Mouse (Mus musculus) embryonic facial prominence, embryonic 11.5 days (tissue): ENCODE results near the gene Zfp609. TPM values are rescaled to one million over a fixed set of nuclear protein-coding genes. Genes with fewer than 3 reads are reported as not detected.

Experiments
- ATAC-seq: fragments of 200-750 bp; cut with Nextera tagmentation; replicated peaks from 2 replicates; pipeline ENCODE4 v1.8.0; 2017; ENCODE audit warnings: low read depth; ENCODE audit not compliant: insufficient number of reproducible peaks, low FRiP score, low TSS enrichment
- DNase-seq: peaks from one replicate; pipeline ENCODE4 v3.0.0-alpha.2; 2015; ENCODE audit warnings: low spot score
- H3K27ac ChIP-seq: fragments of 300-500 bp; sonication (generic); replicated peaks from 2 replicates; pipeline ENCODE4 v1.5.1; 2014; ENCODE audit warnings: mild to moderate bottlenecking, low read depth, low read length, control low read depth
- H3K27me3 ChIP-seq: fragments of 300-500 bp; sonication (generic); 2 replicates; pipeline ENCODE4 v1.6.1; 2014; ENCODE audit warnings: mild to moderate bottlenecking, low read length, moderate library complexity, mixed read lengths; ENCODE audit not compliant: control insufficient read depth, insufficient read depth
- H3K36me3 ChIP-seq: fragments of 300-500 bp; sonication (generic); replicated peaks from 2 replicates; pipeline ENCODE4 v1.6.1; 2014; ENCODE audit warnings: low read depth, mild to moderate bottlenecking, low read length, moderate library complexity, mixed read lengths; ENCODE audit not compliant: control insufficient read depth, insufficient read depth
- H3K4me1 ChIP-seq: fragments of 300-500 bp; sonication (generic); 2 replicates; pipeline ENCODE4 v1.6.1; 2014; ENCODE audit warnings: low read length, mixed read lengths; ENCODE audit not compliant: control insufficient read depth, insufficient read depth
- H3K4me2 ChIP-seq: fragments of 300-500 bp; sonication (generic); 2 replicates; pipeline ENCODE4 v1.6.1; 2014; ENCODE audit warnings: low read depth, mild to moderate bottlenecking, control low read depth, low read length, moderate library complexity
- H3K4me3 ChIP-seq: fragments of 300-500 bp; sonication (generic); 2 replicates; pipeline ENCODE4 v1.5.1; 2014; ENCODE audit warnings: low read depth, low read length, control low read depth
- H3K9ac ChIP-seq: fragments of 300-500 bp; sonication (generic); replicated peaks from 2 replicates; pipeline ENCODE4 v1.6.1; 2014; ENCODE audit warnings: mild to moderate bottlenecking, control low read depth, low read length
- H3K9me3 ChIP-seq: fragments of 300-500 bp; sonication (generic); replicated peaks from 2 replicates; pipeline ENCODE4 v1.6.1; 2016; ENCODE audit warnings: mild to moderate bottlenecking, low read length, inconsistent platforms, mixed read lengths; ENCODE audit not compliant: control insufficient read depth
- WGBS: fragments of 180-500 bp; shearing (Covaris S2); extraction: QIAGEN DNeasy Blood & Tissue Kit; methylation state at CpG from one replicate; pipeline ENCODE4 v1.1.7; 2014; 5-methylcytosine and 5-hydroxymethylcytosine counted together
- polyA plus RNA-seq: library from polyadenylated mRNA; unstranded; fragments of >200 nt; fragmentation: Nextera tagmentation; extraction: Ambion mirVana; gene quantifications from 2 replicates; pipeline ENCODE4 v1.2.1, GENCODE M21; 2014

Zfp609 gene
- polyA plus RNA-seq, 1 experiment from 2014 or later: 5.4 TPM

GRCm38 (mm10) chr9:65807818-65808217 lies 19.5 kb downstream of the Zfp609 start:
- Histone ChIP-seq H3K4me3 (no peak overlapping the region), H3K9me3 (no peaks in the 10 kb centered on the region), H3K27ac (no peak overlapping the region), H3K4me1 (no peaks in the 10 kb centered on the region), H3K4me2 (no peak overlapping the region), H3K9ac (no peak overlapping the region), H3K27me3 (no peaks in the 10 kb centered on the region), H3K36me3 (no peaks in the 10 kb centered on the region)
- no peak for ATAC-seq
- WGBS: 64% methylated on average over 1 of the region's 1 CpGs
- DNase-seq: no peak

DNA sequence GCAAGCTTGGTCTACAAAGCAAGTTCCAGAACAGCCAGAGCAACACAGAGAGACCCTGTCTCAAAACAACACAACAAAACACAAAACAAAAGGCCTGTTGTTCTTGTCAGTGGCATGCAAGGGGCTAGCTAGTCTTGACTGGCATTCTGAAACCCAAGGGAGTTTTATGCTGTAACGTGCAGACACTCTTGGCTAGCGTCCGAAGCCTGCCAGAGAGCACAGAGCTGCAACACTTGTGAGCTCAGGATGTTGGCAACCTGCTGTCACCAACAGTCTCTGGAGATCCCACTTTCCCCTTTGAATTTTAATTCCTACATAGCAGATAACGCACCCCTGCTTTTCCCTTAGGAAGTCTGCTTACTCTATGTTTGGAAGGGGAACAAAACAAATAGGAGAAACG lies 20.1 kb downstream of the Zfp609 start:
- H3K36me3 ChIP-seq: no peaks in the 10 kb centered on the region
- no peak overlapping the region for H3K4me3 ChIP-seq
- H3K9ac ChIP-seq: no peak overlapping the region
- no peak overlapping the region for H3K4me2 ChIP-seq
- ATAC-seq (no peak), DNase-seq (no peak)
- H3K9me3 ChIP-seq: no peaks in the 10 kb centered on the region
- H3K27ac ChIP-seq: no peak overlapping the region
- 53% methylated on average over 5 of the region's 5 CpGs for WGBS
- no peaks in the 10 kb centered on the region for H3K27me3 ChIP-seq
- no peaks in the 10 kb centered on the region for H3K4me1 ChIP-seq

GRCm38 (mm10) chr9:65799770-65800169 lies 27.6 kb downstream of the Zfp609 start:
- H3K4me3 ChIP-seq: no peak overlapping the region
- ATAC-seq (no peak), DNase-seq (no peak)
- 76% methylated on average over 4 of the region's 4 CpGs for WGBS
- no peaks in the 10 kb centered on the region for H3K36me3 ChIP-seq
- no peak overlapping the region for H3K27ac ChIP-seq
- no peaks in the 10 kb centered on the region for H3K4me1 ChIP-seq
- H3K27me3 ChIP-seq: no peaks in the 10 kb centered on the region
- H3K9ac ChIP-seq: no peak overlapping the region
- H3K4me2 ChIP-seq: no peak overlapping the region
- no peaks in the 10 kb centered on the region for H3K9me3 ChIP-seq

- 91% methylated on average over 2 of the region's 2 CpGs for WGBS
These were observed 31.7 kb downstream of the Zfp609 start for GRCm38 (mm10) chr9:65795651-65796050.

GRCm38 (mm10) chr9:65794313-65794712 lies 33.1 kb downstream of the Zfp609 start:
- H3K4me1 ChIP-seq: no peaks in the 10 kb centered on the region
- 74% methylated on average over 7 of the region's 7 CpGs for WGBS
- ATAC-seq: no peak

More at GRCm38 (mm10) chr9:65795651-65796050, 31.7 kb downstream of the Zfp609 start:
- no peaks in the 10 kb centered on the region for H3K4me1 ChIP-seq
- H3K9ac ChIP-seq: no peak overlapping the region
- no peak overlapping the region for H3K4me2 ChIP-seq
- H3K27me3 ChIP-seq: no peaks in the 10 kb centered on the region
- no peak for ATAC-seq
- H3K27ac ChIP-seq: no peak overlapping the region
- H3K9me3 ChIP-seq: no peaks in the 10 kb centered on the region
- no peak overlapping the region for H3K4me3 ChIP-seq
- no peak for DNase-seq
- no peaks in the 10 kb centered on the region for H3K36me3 ChIP-seq

GRCm38 (mm10) chr9:65793506-65793905 lies 33.9 kb downstream of the Zfp609 start:
- Histone ChIP-seq H3K9me3 (no peaks in the 10 kb centered on the region), H3K4me1 (no peaks in the 10 kb centered on the region), H3K36me3 (no peaks in the 10 kb centered on the region; the same call in 1 of the 2 replicates), H3K4me3 (no peak overlapping the region), H3K27ac (no peak overlapping the region), H3K27me3 (no peaks in the 10 kb centered on the region), H3K4me2 (no peak overlapping the region), H3K9ac (no peak overlapping the region)
- WGBS: 96% methylated on average over 3 of the region's 3 CpGs
- DNase-seq: no peak
- ATAC-seq: no peak

More at GRCm38 (mm10) chr9:65794313-65794712, 33.1 kb downstream of the Zfp609 start:
- Histone ChIP-seq H3K9ac (no peak overlapping the region), H3K4me3 (no peak overlapping the region), H3K27me3 (no peaks in the 10 kb centered on the region), H3K27ac (no peak overlapping the region), H3K36me3 (no peaks in the 10 kb centered on the region), H3K9me3 (no peaks in the 10 kb centered on the region), H3K4me2 (no peak overlapping the region)
- DNase-seq: no peak

DNA sequence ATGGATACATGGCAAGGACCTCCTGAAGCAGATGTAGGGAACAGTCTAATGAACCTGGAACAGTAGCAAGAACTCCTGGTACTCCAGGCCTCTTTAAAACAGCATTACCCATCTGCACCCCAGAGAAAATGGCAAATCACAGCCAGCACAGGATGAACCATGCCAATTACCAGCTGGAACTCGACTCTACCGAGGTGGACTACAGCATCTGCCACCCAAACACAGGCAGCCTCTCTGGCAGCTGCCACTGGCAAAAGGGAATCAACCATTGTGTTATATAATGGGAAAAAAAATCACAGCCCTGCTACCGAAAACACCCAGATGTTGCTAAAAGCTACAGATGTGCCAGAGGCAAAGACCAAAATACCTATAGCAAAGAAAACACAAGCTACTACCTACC lies 34.3 kb downstream of the Zfp609 start:
- WGBS: 77% methylated on average over 3 of the region's 3 CpGs
- no peaks in the 10 kb centered on the region for H3K9me3 ChIP-seq
- H3K27me3 ChIP-seq: no peaks in the 10 kb centered on the region
- DNase-seq: no peak
- H3K27ac ChIP-seq: no peak overlapping the region
- H3K4me2 ChIP-seq: no peak overlapping the region
- no peak for ATAC-seq
- no peak overlapping the region for H3K9ac ChIP-seq
- H3K4me1 ChIP-seq: no peaks in the 10 kb centered on the region
- H3K36me3 ChIP-seq: no peaks in the 10 kb centered on the region; the same call in 1 of the 2 replicates
- no peak overlapping the region for H3K4me3 ChIP-seq

- no peak overlapping the region for H3K4me3 ChIP-seq
- H3K4me2 ChIP-seq: no peak overlapping the region
- H3K36me3 ChIP-seq: no peaks in the 10 kb centered on the region; the same call in 1 of the 2 replicates
- DNase-seq (no peak), ATAC-seq (no peak)
- H3K9me3 ChIP-seq: no peaks in the 10 kb centered on the region
- no peak overlapping the region for H3K27ac ChIP-seq
- no peaks in the 10 kb centered on the region for H3K27me3 ChIP-seq
- H3K4me1 ChIP-seq: no peaks in the 10 kb centered on the region
- H3K9ac ChIP-seq: no peak overlapping the region
These were observed 35.5 kb downstream of the Zfp609 start for GRCm38 (mm10) chr9:65791846-65792245.
